Mouse (Mus musculus) left cerebral cortex, adult 2 months (tissue): ENCODE measurements around the gene Slc25a30. TPM values are rescaled to one million over a fixed set of nuclear protein-coding genes. Genes with fewer than 3 reads are reported as not detected.

ENCODE experiments used
- DNase-seq, 2 experiments: peaks; one replicate each; pipeline ENCODE4 v3.0.0; 2021 to 2022; ENCODE audit warnings: low spot score in 2 of 2, mixed read lengths in 1 of 2; ENCODE audit errors: extremely low spot score in 1 of 2
- H3K27ac ChIP-seq: fragments of 200-600 bp; 2 replicates; pipeline ENCODE4 v1.8.1; 2022
- H3K4me3 ChIP-seq: fragments of 200-600 bp; 2 replicates; pipeline ENCODE4 v1.8.1; 2022
- CTCF ChIP-seq: fragments of 200-600 bp; IDR thresholded peaks from 2 replicates; pipeline ENCODE4 v1.8.1; 2022; ENCODE audit warnings: antibody characterized with exemption, mild to moderate bottlenecking, moderate library complexity
- intact Hi-C: fragments of 180-260 bp; cut with DNase I; formaldehyde crosslinking; loops from one replicate; pipeline ENCODE4 v1.15.1; 2025
- total RNA-seq, 2 experiments: library from RNA; stranded (reverse); gene quantifications; 2 replicates each; pipeline ENCODE4 v1.2.3; 2021

Gene Slc25a30
- total RNA-seq, 2 experiments from 2014 or later = 10.6 to 12.2 TPM

DNA sequence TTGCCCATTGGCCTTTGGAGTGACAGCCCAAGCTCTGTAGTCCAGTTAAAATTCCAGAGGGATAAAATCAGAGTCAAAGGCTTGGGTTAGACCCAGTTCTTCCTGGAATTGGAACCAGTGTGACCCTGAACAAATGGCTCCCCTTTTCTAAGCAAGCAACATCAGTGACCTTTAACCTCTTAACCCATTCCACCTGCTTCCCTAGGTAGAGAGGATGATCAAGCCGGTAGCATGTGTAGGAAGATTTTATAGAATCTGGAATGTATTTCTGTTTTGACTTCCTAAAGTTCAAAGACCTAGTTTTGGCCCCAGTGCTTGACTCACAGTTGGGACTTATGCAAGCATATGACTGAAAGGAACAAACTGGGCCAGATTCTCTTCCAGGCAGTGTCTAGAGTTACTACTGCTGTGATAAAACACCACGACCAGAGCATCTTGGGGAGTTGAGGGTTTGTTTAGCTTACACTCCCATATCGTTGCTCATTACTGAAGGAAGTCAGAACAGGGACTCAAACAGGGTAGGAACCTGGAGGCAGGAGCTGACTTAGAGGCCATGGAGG is 40.1 kb upstream of the Slc25a30 start:
- Histone ChIP-seq H3K27ac (no peak overlapping the region), H3K4me3 (no peak overlapping the region)
- no peak for TF ChIP-seq CTCF
- no peak for DNase-seq
- intact Hi-C loops = loop anchor here (5.0 kb wide), 1 partner anchor 545 kb away; the partner anchor contains the start of gene Zc3h13

DNA sequence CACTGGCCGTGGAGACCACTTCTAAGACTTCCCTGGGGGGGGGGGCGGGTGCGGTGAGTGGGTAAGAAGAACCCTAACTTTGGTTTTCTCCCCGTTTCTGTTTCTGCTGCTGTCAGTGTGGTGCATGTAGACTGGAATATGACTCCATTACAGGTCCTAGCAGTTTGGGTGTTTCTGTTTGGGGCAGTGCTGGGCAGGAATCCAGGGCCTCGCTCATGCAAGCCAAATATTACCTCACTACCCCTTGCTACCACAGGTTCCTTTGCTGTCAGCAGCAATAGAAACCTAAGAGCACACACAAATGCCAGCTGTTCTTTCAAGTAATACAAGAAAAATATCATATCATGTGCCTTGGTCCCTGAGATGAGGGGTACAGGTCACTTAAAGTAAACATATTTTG is 33.2 kb upstream of the Slc25a30 start:
- Histone ChIP-seq H3K4me3 (no peak overlapping the region), H3K27ac (no peak overlapping the region)
- no peak for TF ChIP-seq CTCF
- intact Hi-C loops = no loop called here
- DNase-seq = no peak

DNA sequence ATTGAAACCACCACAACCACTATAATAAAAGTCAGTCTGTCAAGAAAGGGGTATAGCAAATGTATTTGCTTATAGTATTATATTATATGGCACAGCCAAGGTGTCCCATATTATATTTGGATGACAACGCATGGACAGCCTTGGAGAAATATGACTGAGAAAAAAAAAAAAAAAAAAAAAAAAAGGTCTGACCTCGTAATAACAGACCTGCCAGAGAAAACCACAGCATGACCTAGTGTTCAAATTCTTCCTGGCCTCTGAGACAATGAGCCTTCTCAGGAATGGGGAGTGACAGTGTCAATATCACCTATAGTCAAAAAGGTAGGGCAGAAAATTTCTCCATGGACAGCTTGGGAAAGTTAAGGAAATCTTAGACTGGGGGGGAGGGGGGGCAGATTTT is 32.5 kb upstream of the Slc25a30 start:
- intact Hi-C loops = no loop called here
- no peak overlapping the region for H3K27ac ChIP-seq
- no peak overlapping the region for H3K4me3 ChIP-seq
- no peak for TF ChIP-seq CTCF
- DNase-seq = no peak

DNA sequence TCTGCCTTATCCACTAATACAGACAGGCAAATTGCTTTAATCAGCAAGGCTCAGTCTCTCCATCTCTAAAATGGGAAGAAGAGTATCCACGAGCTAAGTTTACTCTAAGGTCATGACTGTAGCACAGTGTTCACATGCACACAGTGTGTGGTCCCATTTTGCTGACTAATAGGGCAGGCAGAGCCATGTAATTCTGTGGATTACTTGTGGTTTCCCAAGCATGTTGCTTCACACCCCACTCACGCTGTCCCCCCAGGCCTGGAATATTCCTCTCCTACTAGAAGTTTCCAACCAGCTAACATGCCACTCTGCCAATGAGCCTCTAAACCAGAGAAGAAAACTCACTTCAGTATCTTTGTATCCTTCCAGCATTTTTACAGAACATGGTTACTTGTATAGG is 31.7 kb upstream of the Slc25a30 start:
- DNase-seq = no peak

DNA sequence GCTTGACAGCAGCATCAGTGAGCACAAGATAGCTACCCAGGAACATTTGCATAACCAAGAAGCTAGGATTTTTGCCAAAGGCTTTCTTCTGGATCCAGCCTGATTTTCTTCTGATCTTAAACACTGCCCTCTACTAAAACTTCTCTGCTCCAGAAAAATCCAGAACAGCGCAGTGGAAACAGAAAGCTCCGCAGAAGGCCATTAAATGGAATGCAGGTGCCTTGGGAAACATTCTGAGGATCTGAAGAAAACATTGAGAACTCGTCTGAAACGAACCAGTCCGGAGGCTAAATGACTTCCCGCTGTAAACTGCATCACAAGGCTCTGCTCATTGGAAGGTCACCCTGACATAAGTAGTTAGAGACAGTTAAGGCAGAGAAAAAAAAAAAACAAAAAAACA is 23.1 kb upstream of the Slc25a30 start:
- intact Hi-C loops = no loop called here
- no peak overlapping the region for H3K27ac ChIP-seq
- TF ChIP-seq CTCF = no peak
- DNase-seq = no peak
- H3K4me3 ChIP-seq = no peak overlapping the region

More for the DNA sequence above, 31.7 kb upstream of the Slc25a30 start:
- Histone ChIP-seq H3K27ac (no peak overlapping the region), H3K4me3 (no peak overlapping the region)
- intact Hi-C loops = no loop called here
- no peak for TF ChIP-seq CTCF

DNA sequence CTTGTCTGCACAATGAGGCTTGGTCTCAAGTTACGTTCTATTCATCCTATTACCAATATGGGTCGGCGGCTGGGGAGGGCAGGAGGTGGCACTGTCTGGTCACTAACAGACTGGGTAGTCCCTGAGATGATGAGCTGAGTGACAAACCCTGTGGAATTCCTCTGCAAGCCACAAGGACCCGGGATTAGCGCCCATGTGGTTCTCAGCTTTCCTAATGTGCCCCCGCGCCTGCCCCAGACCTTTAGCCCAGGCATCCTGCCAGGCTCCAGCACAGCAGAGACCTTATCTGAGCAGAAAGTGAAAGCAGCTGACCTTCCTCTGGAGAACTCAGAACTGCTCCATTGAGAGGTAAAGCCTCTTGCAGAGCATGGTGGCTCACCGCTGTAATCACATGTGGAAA is 21.0 kb upstream of the Slc25a30 start:
- intact Hi-C loops = no loop called here
- no peak overlapping the region for H3K4me3 ChIP-seq
- DNase-seq = no peak
- no peak overlapping the region for H3K27ac ChIP-seq
- TF ChIP-seq CTCF = no peak

DNA sequence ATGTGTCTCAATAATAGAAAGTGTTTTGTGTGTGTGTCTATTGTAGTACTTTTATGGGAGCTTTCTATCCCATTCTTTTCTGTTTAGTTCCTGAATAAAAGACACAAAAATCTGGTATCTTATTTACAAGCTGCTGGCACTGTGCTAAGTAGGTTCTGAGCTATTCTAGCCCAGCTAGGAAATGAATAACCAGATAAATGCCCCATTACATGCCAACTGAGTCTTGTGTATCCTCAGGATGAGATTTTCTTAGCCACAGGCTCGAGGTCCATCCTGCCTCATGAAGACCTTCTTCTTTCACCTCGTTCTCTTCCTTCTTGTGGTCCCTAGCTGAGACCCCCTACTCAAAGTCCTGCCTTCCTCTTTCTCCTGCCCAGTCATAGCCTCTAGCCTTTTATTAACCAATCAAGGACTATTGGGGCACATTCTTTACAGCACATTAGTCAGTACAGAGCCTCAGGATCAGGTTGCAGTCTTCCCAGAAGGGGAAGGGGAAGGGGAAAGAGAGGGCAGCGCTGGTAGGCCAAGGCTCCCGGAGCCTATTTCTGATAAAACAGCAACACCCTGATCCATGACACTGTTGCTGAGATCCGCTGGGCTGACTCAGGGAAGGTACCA is 11.0 kb upstream of the Slc25a30 start:
- intact Hi-C loops = no loop called here
- H3K27ac ChIP-seq = no peak overlapping the region
- no peak overlapping the region for H3K4me3 ChIP-seq

DNA sequence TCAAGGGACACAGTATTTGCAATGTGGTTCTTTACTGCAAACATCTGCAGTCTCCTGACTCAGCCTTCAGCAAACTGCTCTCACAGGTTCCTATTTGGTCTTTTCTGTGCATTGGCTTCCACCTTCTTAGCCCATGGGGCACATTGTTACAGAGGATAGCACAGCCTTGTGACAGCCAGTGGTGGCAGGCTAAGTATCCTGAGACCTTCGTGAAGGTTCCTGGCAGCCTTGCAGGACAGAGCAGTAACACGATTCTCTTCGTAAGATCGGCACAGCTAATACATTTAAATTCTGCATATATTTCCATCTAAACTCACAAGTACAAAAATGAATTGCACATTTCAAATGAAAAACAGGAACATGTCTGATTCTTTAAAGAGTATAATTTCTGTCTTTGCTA is 9.1 kb upstream of the Slc25a30 start:
- intact Hi-C loops = no loop called here
- Histone ChIP-seq H3K4me3 (no peak overlapping the region), H3K27ac (no peak overlapping the region)
- no peak for TF ChIP-seq CTCF
- DNase-seq = no peak

More for the DNA sequence above, 11.0 kb upstream of the Slc25a30 start:
- no peak for DNase-seq
- TF ChIP-seq CTCF = no peak

DNA sequence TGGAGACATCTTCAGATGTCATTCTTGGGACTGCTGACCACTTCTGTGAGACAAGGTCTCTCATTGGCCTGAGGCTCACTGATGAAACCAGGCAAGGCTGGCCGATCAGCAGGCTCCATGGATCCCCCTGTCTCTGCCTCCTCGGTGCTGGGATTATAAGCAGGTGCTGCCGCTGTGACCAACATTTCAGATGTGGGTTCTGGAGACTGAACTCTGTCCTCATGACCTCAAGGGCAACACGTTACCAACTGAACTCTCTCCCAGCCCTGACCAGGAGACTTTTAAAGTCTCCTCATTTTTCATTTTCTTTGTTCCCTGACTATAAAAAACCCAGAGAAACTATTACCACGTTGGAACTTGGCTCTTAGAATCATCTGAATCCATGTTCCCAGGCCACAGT is 7.9 kb upstream of the Slc25a30 start:
- no peak for DNase-seq
- Histone ChIP-seq H3K27ac (no peak overlapping the region), H3K4me3 (no peak overlapping the region)
- TF ChIP-seq CTCF = no peak
- intact Hi-C loops = no loop called here

DNA sequence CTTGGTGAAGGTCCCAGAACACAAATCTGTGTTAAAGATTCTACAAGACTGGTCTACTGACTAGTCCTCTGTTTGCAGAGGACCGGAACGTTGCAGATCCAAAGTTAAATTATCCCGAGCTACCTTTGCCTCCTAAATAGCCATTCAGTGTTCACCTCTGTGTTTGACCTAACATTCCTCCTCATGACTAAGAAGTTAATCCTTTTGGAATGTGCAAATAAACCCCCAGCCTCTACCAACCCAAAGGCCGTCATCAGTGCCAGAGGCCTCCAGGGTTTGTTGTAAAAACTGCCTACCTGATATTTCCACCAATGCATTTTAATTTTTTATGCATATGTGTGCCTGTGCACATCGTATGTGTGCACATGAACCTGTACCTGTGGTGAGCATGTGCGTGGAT is 7.5 kb upstream of the Slc25a30 start:
- no peak for TF ChIP-seq CTCF
- intact Hi-C loops = no loop called here
- Histone ChIP-seq H3K27ac (no peak overlapping the region), H3K4me3 (no peak overlapping the region)
- no peak for DNase-seq

DNA sequence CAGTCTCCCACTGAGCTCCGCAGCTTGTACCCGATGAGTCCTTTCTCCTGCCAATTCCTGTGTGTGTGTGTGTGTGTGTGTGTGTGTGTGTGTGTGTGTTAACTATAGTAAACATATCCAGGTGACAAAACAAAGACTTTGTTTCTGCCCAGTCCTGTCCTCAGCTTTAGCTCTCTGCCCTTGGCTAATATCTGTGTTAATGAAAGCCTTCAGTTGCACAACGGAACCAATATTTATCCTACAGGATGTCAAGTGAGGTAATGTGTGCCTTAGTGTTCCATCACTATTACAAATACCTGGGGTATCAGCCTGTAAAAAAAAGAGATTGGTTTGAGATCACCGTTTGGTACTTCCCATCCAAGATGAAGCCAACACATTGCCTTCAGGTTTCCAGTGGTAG is 6.3 kb upstream of the Slc25a30 start:
- Histone ChIP-seq H3K27ac (no peak overlapping the region), H3K4me3 (no peak overlapping the region)
- intact Hi-C loops = no loop called here
- no peak for TF ChIP-seq CTCF
- DNase-seq = no peak

DNA sequence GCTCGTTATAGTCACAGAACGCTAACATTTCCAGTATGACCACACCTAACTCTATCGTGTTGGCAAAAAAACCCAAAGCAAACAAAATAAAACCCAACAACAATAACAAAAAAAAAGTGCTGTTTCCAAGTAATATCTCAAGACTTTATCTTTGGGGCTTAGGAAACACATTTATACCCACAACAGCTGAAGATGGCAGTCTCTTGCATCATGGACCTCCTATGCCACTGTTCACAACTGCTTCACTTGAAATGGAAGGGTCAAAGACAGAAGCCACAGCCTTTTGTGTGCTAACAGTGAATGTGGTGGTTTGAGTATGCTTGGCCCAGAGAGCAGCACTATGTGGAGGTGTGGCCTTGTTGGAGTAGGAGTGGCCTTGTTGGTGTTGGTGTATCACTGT is 4.5 kb upstream of the Slc25a30 start:
- Histone ChIP-seq H3K4me3 (no peak overlapping the region), H3K27ac (no peak overlapping the region)
- TF ChIP-seq CTCF = no peak
- DNase-seq = no peak
- intact Hi-C loops = no loop called here

DNA sequence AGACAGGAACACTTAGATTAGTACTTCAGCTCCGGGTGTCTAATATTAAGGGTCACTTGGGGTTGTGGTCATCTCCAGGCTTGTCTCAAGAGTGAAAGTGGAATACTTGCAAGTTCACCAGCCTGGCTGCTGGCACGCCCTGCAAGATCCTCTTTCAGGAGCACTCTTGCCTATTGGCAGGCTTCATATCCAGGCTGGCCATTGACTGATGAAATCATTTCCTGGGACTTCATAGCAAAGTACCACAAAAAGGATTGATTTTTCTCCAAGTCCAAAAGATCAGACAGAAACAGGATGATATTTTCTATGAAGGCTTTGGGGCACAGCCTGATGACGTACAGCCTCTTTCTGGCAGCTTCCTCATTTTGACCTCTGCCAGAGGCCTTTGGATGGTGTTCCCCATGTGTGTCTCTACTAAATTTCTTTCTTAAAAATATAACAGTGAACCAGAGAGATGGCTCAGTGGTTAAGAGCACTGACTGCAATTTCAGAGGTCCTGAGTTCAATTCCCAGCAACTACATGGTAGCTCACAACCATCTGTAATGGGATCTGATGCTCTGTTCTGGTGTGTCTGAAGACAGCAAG is 3.7 kb upstream of the Slc25a30 start:
- intact Hi-C loops = no loop called here
- no peak for DNase-seq

More for the DNA sequence above, 3.7 kb upstream of the Slc25a30 start:
- no peak for TF ChIP-seq CTCF
- H3K4me3 ChIP-seq = no peak overlapping the region
- no peak overlapping the region for H3K27ac ChIP-seq
